Mouse (Mus musculus): Measurements from ENCODE around the gene Unc13d.

The Unc13d gene

DNA sequence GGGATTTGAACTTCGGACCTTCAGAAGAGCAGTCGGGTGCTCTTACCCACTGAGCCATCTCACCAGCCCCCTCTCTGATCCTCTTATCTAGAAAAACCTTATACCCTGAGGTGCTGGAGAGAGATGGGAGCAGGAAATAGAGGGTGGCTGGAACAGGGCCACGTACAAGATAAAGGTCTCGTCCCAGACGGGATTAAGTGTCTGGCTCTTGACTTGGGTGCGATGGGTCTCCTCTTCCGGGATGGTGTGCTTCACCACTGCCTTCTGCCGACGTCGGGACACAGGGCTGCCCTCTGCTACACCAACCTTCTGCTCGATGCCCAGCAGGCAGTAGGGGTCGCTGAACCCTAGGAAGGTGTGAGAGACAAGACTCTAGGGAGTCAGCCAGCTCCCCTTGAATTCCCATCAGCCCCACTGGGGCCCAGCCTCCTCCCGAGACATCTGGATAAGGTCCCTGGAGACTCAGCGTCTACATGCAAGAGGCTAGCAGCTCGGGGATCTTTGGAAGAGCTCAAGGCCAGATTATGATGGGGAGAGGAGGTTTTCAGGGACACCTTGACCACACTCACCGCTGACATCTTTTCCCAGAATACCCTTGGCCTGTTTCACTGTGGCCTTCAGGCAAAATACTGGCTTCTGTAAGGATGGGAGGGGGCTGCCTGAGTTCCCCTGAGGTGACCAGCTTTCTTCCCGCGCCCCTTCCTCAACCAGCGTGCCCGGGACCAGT, 2.1 kb downstream of the Unc13d start:
- ChIA-PET CTCF (interaction anchor here (0.6 to 1.7 kb wide), 15 partner anchors 9 to 673 kb away, joined by 3 to 19 read pairs (median 4); partner anchors contain the start of genes Galk1 (in 1 of the 4), Mrpl38 (in 1 of the 4) and Unk (in 1 of the 4)), POLR2A (interaction anchor here (0.6 to 5.0 kb wide), 21 partner anchors 8 to 415 kb away, joined by 3 to 50 read pairs (median 4); partner anchors contain the start of genes Smim6 (in 1 of the 4) and Unk (in 1 of the 4))

DNA sequence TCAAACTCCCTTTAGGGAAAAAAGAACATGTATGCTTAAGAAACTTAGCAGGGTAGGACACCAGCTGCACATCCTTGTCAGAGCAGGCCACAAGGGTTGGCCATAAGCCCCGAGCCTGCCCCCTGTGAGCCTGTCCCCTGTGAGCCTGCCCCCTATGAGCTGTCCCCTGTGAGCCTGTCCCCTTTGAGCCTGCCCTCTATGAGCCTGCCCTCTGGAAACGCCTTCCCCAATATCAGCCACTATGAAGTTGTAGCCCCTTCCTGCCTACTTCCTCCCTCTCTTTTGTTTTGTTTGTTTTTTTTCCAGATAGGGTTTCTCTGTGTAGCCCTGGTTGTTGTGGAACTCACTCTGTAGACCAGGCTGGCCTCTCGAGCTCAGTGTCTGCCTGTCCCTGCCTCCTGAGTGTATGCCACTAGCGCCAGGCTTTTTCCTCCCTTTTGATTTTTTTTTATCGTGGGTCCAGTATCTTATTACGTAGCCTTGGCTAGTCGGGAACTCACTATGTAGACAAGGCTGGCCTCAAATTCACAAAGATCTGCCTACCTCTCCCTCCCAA, 3.2 kb downstream of the Unc13d start:
- POLR2A ChIA-PET: interaction anchor here in 3 of 4 experiments (0.8 to 2.2 kb wide), 8 partner anchors 10 to 55 kb away, joined by 3 to 16 read pairs (median 5); no protein-coding TSS in a partner anchor
- CTCF ChIA-PET: interaction anchor here in 1 of 4 experiments (1.1 to 1.7 kb wide), 3 partner anchors 26 to 215 kb away, joined by 3 to 5 read pairs (median 3); no protein-coding TSS in a partner anchor

DNA sequence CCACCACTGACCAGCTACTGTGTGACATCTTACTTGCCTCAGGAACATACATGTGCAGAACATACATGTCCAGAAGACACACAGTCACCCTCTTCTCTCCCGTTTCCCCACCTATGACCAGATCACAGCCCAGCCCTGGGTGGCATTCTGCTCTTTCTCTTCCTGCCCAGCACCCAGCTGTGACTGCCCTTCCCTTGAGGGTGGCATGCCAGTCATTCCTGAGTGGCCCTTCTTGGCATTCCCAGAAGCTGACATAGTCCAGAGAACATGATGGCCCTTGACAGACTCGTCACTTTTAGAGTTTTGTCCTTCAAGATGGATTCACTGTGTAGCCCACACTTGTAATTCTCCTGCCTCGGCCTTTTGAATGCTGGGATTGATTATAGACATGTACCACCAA, 5.2 kb downstream of the Unc13d start:
- ChIA-PET CTCF (interaction anchor here in 3 of 4 experiments (0.6 to 1.1 kb wide), 5 partner anchors 10 to 392 kb away, joined by 3 to 4 read pairs (median 4); no protein-coding TSS in a partner anchor), POLR2A (interaction anchor here in 2 of 4 experiments (0.7 to 2.7 kb wide), 12 partner anchors 9 to 102 kb away, joined by 3 to 8 read pairs (median 6); no protein-coding TSS in a partner anchor)

DNA sequence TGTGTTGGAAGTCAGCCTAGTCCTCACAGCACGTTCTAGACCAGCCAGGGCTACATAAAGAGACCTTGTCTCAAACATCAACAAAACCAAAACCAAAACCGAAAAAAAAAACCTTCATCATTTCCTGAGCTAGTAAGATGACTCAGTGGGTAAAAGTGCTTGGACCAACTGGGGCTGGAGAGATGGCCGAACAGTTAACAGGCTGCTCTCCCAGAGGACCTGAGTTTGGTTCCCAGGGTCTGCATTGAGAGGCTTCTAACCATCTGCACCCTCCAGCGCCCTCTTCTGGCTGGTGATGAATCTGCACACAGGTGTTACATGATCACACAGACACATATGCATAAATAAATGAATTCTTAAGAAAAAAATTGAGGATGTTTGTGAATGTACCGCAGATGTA, 6.3 kb downstream of the Unc13d start:
- POLR2A ChIA-PET: interaction anchor here in 2 of 4 experiments (1.0 to 2.7 kb wide), 6 partner anchors 12 to 70 kb away, joined by 3 to 8 read pairs (median 6); no protein-coding TSS in a partner anchor
- CTCF ChIA-PET: interaction anchor here in 3 of 4 experiments (0.6 to 1.1 kb wide), 3 partner anchors 9 to 357 kb away, joined by 3 to 4 read pairs (median 3); no protein-coding TSS in a partner anchor

DNA sequence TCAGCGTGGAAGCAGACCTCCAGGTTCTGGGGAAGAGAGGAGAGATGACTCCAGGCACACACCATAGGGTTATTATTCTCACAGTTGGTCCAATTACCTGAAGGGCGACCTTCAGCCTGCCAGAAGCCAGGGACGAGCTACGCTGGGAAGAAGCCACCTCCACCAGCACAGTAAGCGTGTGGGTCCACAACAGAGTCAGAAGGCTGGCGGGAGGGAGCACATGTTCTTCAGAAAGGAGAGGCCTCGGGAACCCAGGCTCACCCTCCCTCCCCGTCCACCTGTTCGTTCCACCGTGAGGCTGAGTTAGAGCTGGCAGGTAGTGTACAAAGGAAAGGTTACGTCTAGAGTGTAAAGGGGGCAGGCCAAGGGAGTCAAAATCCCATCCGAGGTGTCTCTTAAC, 12.4 kb downstream of the Unc13d start:
- CTCF ChIA-PET: interaction anchor here in 2 of 4 experiments (0.6 to 1.4 kb wide), 2 partner anchors 45 to 73 kb away, joined by 3 read pairs; partner anchors contain the start of gene Mrpl38 (in 1 of the 2)
- POLR2A ChIA-PET: interaction anchor here in 3 of 4 experiments (0.9 to 4.1 kb wide), 11 partner anchors 11 to 62 kb away, joined by 3 to 19 read pairs (median 5); partner anchors contain the start of gene Trim47 (in 1 of the 3)

DNA sequence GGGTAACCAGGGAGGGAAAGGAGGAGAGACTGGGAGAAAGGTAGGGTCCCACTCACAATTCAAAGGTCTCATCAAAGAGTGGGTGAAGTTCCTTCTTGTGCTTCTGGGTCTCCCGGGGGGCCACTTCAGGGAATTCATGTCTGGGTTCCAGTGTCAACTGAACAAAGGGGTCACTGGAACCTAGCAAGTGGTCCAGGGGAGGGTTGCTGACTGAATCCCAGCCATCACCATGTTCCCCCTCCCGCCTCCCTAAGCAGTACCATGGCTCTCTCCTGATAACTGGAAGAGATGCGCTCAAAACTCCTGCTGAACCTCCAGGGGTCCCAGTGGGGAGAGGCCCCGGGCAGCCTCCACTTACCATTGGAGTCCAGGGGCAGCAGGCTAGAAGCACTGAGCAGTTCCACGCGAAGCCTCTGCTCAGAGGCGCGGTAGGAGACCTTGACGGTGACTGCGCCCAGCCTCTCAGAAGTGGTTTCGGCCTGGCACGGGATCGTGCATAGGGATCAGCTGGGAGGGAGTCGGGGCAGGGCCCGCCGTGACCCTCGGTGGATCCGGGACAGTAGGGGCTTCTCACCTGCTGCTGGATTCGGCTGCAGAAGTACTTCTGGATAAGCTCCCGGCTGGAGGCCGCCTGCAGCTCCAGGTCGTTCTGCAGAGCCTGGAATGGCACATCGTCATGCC, 13.4 kb downstream of the Unc13d start:
- ChIA-PET POLR2A (interaction anchor here in 3 of 4 experiments (0.8 to 2.9 kb wide), 11 partner anchors 10 to 63 kb away, joined by 3 to 13 read pairs (median 4); partner anchors contain the start of gene Trim47 (in 1 of the 3)), CTCF (interaction anchor here in 2 of 4 experiments (0.6 to 1.4 kb wide), 2 partner anchors 74 to 234 kb away, joined by 3 read pairs; partner anchors contain the start of gene Mrpl38 (in 1 of the 2))

DNA sequence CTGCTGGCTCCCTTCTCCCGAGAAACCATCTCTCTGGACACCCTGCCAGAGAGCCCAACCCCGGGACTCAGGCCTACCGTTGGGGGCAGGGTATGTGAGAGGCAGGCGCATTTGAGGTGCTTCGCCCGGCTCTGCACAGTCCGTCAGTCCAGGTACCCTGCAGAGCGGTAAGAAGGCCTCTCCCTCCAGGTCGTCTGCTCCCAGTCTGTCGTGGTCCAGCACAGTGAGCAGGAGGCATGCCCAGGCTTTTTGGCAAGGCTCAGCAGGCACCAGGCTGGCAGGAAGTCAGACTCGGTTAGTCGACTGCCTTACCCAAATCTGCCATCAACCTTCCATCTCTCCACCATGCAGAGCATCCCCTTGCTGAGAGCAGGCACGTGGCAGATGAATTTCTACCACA, 14.2 kb downstream of the Unc13d start:
- CTCF ChIA-PET: interaction anchor here in 1 of 4 experiments (1.6 kb wide), 1 partner anchor 14 kb away, joined by 4 read pairs; no protein-coding TSS in a partner anchor
- POLR2A ChIA-PET: interaction anchor here in 2 of 4 experiments (1.0 to 8.4 kb wide), 3 partner anchors 16 to 75 kb away, joined by 3 to 81 read pairs (median 6); partner anchors contain the start of gene Mrpl38 (in 1 of the 2)

DNA sequence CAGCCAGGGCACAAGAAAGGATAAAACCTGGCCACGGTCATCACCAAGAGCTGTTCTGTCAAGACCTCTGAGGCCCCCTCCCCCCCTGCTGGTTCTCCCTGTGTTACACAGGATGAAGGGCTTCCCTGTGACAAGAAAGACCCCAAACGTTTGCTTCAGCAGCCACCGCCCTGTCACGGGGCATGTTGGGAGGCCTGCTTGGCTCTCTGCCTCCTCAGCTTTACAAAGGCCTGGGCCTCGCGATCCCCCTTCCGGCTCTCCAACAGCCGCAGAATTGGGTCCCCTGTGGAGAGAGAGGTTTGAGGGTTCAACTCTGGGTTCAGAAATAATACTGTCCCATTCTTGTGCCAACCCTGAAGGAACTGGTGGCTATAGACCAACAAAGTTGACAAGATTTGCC, 15.2 kb downstream of the Unc13d start:
- CTCF ChIA-PET: interaction anchor here in 2 of 4 experiments (0.8 to 1.6 kb wide), 2 partner anchors 9 to 13 kb away, joined by 4 read pairs; no protein-coding TSS in a partner anchor
- POLR2A ChIA-PET: interaction anchor here in 2 of 4 experiments (1.0 to 8.4 kb wide), 6 partner anchors 11 to 76 kb away, joined by 3 to 81 read pairs (median 3); partner anchors contain the start of gene Mrpl38 (in 1 of the 2)

DNA sequence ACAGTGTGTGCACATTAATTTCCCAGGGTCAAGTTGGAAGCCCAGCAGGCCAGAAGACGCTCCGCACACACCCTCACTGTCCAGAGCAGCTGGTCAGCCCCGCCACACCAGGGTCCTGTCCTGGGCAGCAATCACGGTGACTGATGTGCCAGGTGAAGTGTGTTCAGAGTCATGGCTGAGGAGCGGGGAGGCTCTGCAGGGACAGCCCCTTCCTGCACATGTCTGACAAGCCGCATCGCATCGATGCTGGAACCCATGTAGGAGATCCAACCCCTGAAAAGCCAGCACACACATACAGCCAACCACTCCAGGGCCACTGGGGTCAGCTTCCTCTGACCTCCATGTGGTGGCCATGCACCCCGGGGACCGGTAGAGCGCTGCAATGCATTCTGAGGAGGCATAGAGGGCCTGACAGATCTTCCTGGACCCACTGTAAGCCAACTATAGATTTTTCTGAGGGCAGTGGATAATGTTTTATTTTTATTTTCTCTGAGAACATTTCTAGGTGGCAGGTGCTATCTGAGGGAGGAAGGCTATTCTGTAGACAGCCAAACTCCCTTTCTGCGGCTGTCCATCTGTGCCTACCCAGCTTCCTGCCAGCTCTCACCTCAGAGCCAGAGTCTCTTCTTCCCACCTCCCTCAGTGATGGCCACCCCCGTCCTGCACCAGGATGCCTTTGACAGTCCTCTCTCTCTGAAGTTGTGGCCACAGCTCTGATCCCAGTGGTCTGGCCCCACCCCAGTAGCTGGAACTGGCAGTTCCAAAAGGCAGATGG, 15.9 kb downstream of the Unc13d start:
- POLR2A ChIA-PET: interaction anchor here in 2 of 4 experiments (0.7 to 8.4 kb wide), 8 partner anchors 8 to 40 kb away, joined by 3 to 81 read pairs (median 3); no protein-coding TSS in a partner anchor

DNA sequence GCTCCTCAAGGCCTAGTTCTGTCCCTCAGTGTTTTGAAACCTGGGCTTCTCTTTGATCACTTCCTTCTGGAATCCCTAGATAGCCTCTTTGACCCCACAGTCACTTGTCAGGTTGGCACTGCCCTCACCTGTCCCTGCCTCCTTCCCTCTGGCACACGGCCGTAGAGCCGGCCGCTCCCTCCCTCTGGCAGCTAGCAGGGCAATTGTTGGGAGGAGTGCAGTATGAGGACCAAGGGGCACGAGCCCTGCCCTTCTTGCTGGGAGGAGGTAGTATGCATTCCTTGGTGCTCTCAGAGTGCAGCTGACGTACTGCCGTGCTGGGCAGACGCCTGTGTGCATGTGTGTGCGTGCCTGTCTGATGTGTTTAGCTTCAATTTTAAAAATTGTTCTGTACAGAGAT, 17.2 kb downstream of the Unc13d start:
- ChIA-PET CTCF (interaction anchor here in 1 of 4 experiments (0.7 kb wide), 1 partner anchor 1462 kb away, joined by 3 read pairs; no protein-coding TSS in a partner anchor), POLR2A (interaction anchor here in 3 of 4 experiments (0.6 to 8.4 kb wide), 15 partner anchors 9 to 49 kb away, joined by 3 to 81 read pairs (median 4); partner anchors contain the start of genes Galk1 (in 1 of the 3) and Unc13d (in 1 of the 3))

More for the DNA sequence above, 15.9 kb downstream of the Unc13d start:
- CTCF ChIA-PET: interaction anchor here in 1 of 4 experiments (0.8 kb wide), 1 partner anchor 10 kb away, joined by 4 read pairs; no protein-coding TSS in a partner anchor

DNA sequence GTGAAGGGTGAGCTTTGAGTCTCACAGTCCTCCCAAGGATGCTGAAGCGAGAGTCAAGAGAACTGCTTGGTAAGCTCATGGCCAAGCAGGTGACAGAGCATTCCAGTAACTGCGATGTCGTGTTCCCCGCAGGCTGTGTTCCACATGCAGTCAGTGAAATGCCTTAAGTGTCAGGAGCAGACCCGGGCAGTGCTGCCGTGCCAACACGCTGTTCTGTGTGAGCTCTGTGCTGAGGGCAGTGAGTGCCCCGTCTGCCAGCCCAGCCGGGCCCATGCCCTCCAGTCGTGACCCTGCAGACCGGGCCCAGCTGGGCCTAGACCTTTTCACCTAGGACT, 18.1 kb downstream of the Unc13d start:
- CTCF ChIA-PET: no interaction called here
- POLR2A ChIA-PET: interaction anchor here (0.8 to 8.4 kb wide), 16 partner anchors 9 to 147 kb away, joined by 3 to 81 read pairs (median 4); partner anchors contain the start of genes Unc13d (in 2 of the 4) and Galk1 (in 1 of the 4)

DNA sequence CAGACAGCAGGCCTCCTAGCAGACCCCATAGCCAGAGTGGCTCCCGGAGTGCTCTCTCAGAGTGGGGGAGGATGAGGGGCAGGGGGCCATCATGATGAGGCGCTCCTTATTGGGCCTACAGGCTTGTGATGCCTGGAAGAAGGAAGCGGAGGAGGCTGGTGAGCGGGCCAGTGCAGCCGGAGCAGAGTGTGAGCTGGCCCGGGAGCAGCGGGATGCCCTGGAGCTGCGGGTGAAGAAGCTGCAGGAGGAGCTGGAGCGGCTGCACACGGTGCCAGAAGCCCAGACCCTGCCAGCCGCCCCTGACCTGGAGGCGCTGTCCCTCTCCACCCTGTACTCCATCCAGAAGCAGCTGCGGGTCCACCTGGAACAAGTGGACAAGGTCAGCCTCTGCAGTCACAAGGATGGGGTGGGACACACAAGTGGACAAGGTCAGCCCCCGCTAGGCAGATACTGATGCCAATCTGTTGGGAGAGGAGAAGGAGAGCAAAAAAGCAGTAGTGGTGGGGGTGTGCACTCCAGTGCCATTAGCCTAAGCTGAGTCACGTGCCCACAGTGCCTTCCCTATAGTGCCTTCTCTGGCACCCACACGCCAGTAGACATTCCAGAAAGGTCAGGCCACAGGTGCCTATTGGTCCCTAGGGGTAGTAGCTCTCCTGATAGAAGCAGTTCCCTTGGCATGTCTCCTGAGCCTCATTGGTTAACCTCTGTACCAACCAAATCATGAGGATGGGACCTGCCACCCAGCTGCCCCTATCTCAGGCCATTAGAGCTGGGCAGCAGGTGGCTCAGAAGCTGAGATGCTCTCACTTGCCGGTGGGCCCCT, 18.7 kb downstream of the Unc13d start:
- ChIA-PET POLR2A (interaction anchor here (0.8 to 8.4 kb wide), 16 partner anchors 8 to 146 kb away, joined by 3 to 81 read pairs (median 6); partner anchors contain the start of genes Unc13d (in 2 of the 4) and Galk1 (in 1 of the 4)), CTCF (no interaction called here)

DNA sequence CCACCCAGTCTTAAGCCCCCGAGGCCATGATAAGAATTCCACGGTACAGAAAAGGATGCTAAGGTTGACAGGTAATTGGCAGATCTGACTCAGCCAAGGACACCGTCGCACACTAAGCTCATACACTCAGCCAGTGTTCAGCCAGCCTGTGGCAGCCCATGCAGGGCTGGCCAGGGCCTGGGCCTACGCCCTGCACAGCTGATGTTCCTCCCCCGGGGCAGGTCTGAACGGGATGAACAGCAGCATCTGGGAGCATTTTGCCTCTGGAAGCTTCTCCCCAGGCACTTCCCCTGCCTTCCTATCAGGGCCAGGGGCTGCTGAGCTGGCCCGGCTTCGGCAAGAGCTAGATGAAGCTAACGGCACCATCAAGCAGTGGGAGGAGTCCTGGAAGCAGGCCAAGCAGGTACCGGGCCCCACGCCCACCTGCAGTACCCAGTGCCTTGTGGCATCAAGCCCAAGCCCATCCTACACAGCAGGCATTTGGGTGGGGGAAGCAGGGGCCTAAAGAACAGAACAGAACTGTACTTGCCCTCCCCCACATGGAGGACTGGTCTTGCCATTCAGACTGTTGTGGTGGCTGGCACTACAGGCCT, 19.6 kb downstream of the Unc13d start:
- ChIA-PET POLR2A (interaction anchor here (0.6 to 8.4 kb wide), 23 partner anchors 9 to 647 kb away, joined by 3 to 81 read pairs (median 4); partner anchors contain the start of gene Unc13d (in 1 of the 4)), CTCF (interaction anchor here in 3 of 4 experiments (0.5 to 1.2 kb wide), 4 partner anchors 18 to 451 kb away, joined by 3 to 6 read pairs (median 3); no protein-coding TSS in a partner anchor)

DNA sequence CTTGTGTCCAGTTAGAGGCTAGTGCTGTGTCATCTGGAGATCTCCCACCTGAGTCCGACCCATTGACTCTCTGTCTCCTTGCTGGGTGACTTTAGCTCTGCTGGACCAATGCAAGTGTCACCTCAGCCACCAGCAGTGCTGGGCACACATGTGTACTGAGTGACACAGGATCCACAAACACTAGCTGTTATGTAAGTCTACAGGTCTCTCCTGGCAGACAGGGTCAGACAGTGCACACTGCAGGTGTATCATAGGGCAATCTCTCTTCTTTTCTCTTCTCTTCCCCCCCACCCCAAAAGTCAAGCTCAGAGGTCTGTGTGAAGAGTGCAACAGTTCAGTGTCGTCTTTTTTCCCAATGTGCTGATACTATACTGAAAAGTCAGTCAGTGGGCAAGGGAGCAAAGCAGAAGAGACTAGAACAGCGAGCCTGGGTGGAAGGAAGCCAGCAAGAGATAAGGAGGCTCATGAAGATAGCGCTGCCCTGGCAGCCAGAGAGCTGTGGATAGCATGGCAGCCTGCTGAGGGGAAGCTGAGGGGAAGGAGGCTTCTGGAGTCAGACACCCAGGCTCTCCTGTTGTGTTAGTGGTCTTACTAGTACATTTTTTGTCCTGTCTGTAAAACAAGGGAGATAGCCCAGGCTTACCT, 20.4 kb downstream of the Unc13d start:
- CTCF ChIA-PET: interaction anchor here in 3 of 4 experiments (0.5 to 1.2 kb wide), 4 partner anchors 19 to 450 kb away, joined by 3 to 6 read pairs (median 3); no protein-coding TSS in a partner anchor
- POLR2A ChIA-PET: interaction anchor here (0.7 to 8.4 kb wide), 22 partner anchors 8 to 49 kb away, joined by 3 to 81 read pairs (median 4); partner anchors contain the start of gene Unc13d (in 1 of the 4)

DNA sequence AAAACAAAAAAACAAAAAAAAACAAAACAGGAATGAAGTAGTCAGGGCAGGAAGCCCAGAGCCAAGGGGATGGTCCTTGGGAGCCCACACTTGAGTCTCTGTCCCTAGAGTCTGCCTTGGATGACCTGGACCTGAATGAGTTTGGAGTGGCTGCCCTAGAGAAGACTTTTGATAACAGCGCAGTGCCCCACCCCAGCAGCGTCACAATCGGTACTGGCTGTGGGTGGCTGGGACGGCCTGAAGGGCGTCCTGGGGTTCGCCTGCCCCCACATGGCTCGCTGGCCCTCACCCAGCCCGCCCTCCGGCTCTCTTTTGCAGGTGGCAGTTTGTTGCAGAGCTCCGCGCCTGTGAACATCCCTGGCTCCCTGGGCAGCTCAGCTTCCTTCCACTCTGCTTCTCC, 21.9 kb downstream of the Unc13d start:
- ChIA-PET POLR2A (interaction anchor here in 2 of 4 experiments (0.5 to 8.4 kb wide), 4 partner anchors 23 to 35 kb away, joined by 3 to 81 read pairs (median 4); no protein-coding TSS in a partner anchor), CTCF (interaction anchor here in 1 of 4 experiments (0.6 to 1.0 kb wide), 2 partner anchors 11 kb away, joined by 3 to 4 read pairs; no protein-coding TSS in a partner anchor)

Data from embryonic stem cell, embryonic (primary cell).